In the genomic region with DNA sequence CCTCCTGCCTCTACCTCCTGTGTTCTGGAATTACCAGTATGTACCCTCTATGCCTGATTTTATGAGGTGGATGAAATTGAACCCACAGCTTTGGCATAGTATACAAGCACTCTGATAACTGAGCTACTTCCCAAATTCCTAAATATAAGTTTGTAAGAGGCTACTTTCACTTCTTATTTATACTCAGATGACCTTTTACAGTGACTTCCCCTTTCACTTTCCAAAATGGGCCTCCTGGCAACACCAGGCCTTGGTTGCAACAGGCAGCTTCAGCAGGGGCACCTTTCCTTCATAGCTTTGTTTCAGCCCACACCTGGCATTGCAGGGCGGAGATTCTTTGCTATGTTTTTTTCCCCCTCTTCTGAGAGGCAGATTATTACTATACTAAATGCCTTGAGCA, we compare ENCODE assay signal across 16 mouse cellular contexts.
DNase-seq lines count a peak whose midpoint lies in the region; ATAC-seq and TF ChIP-seq lines count a peak whose summit lies in the region.
"Had no signal": no experiment of that assay in that cellular context is flagged by ENCODE, and none has a peak within 500 bp of the region (broad histone marks: within the 10 kb centered on the region; RNA-seq: fewer than 3 reads in every experiment).

No protein-coding gene starts in this region.

- DNase-seq in kidney, adult 9 months = peak; percentile 24
- peak; percentile 27 for DNase-seq in lung, postnatal 0 days (ENCODE audit: low spot score)
- DNase-seq in spleen, adult 2 months (ENCODE audit: low read depth in 1 of 2, low spot score in 2 of 2) = peak; percentile 47 to 55
- DNase-seq in ovary, postnatal 14 days (ENCODE audit: low spot score) = no peak
- DNase-seq: cerebellum, adult 11 months; kidney, postnatal 25 days; liver, embryonic 13.5 days; right cerebral cortex, adult 18-20 months had no signal

- H3K4me2 ChIP-seq in kidney, embryonic 16.5 days (replicated peaks; ENCODE audit: low read depth, low read length) = no peak overlapping the region
- no peak overlapping the region for H3K4me2 ChIP-seq in lung, postnatal 0 days (replicated peaks; ENCODE audit: low read depth, low read length)
- H3K4me2 ChIP-seq: heart, embryonic 11.5 days; liver, embryonic 13.5 days; neural tube, embryonic 12.5 days had no signal

- no peak overlapping the region for H3K9ac ChIP-seq in kidney, embryonic 16.5 days (replicated peaks; ENCODE audit: low read length)
- H3K9ac ChIP-seq in lung, postnatal 0 days (replicated peaks; ENCODE audit: low read depth) = no peak overlapping the region
- H3K9ac ChIP-seq: liver, embryonic 13.5 days; neural tube, embryonic 12.5 days had no signal

- no peak for TF ChIP-seq CTCF in bone marrow macrophage, adult 2 months (IDR thresholded peaks at IDR 0.05; ENCODE audit: low read depth, low read length)
- TF ChIP-seq CTCF in lung, postnatal 0 days (IDR thresholded peaks at IDR 0.05) = no peak
- no peak for TF ChIP-seq CTCF in spleen, adult 2 months (IDR thresholded peaks at IDR 0.05; ENCODE audit: extremely low read depth, insufficient read depth, insufficient read length, insufficient replicate concordance)

- TF ChIP-seq POLR2A in bone marrow macrophage, adult 2 months (IDR thresholded peaks at IDR 0.05; ENCODE audit: borderline replicate concordance, low read depth, low read length) = no peak
- TF ChIP-seq POLR2A in spleen, adult 2 months (IDR thresholded peaks at IDR 0.05; ENCODE audit: low read depth, low read length) = no peak

- H3K9me3 ChIP-seq in kidney, embryonic 16.5 days (ENCODE audit: low read length) = no peaks in the 10 kb centered on the region; the same call in 1 of the 2 replicates
- H3K9me3 ChIP-seq in lung, postnatal 0 days (ENCODE audit: low read length) = no peaks in the 10 kb centered on the region
- H3K9me3 ChIP-seq: liver, embryonic 13.5 days; midbrain, embryonic 10.5 days; neural tube, embryonic 12.5 days had no signal

- no peak overlapping the region for H3K27ac ChIP-seq in kidney, embryonic 16.5 days (ENCODE audit: low read length)
- peak overlapping the region; percentile 85 for H3K27ac ChIP-seq in bone marrow macrophage, adult 2 months (ENCODE audit: insufficient read depth, low read depth, low read length)
- no peak overlapping the region for H3K27ac ChIP-seq in lung, postnatal 0 days (ENCODE audit: low read length)
- peak overlapping the region; percentile 59 for H3K27ac ChIP-seq in spleen, adult 2 months (ENCODE audit: insufficient read depth, low read length)
- H3K27ac ChIP-seq: left cerebral cortex, adult 2 months; liver, embryonic 13.5 days; midbrain, embryonic 10.5 days; neural tube, embryonic 12.5 days had no signal

- no peak for ATAC-seq in kidney, embryonic 16.5 days (ENCODE audit: low FRiP score, low TSS enrichment)
- ATAC-seq in lung, postnatal 0 days = no peak
- ATAC-seq in inflammation-experienced regulatory T-cells, adult 6 months = no peak
- ATAC-seq: hindbrain, embryonic 16.5 days had no signal

- no peaks in the 10 kb centered on the region for H3K36me3 ChIP-seq in kidney, embryonic 16.5 days (ENCODE audit: insufficient read depth, low read length)
- H3K36me3 ChIP-seq in lung, postnatal 0 days (ENCODE audit: insufficient read depth, low read length) = no peaks in the 10 kb centered on the region
- H3K36me3 ChIP-seq in spleen, adult 2 months (ENCODE audit: control insufficient read depth, insufficient read depth, low read length) = no peaks in the 10 kb centered on the region
- H3K36me3 ChIP-seq: liver, embryonic 13.5 days; midbrain, embryonic 10.5 days; neural tube, embryonic 12.5 days had no signal

- H3K4me1 ChIP-seq in kidney, embryonic 16.5 days (ENCODE audit: insufficient read depth, low read length) = no peaks in the 10 kb centered on the region
- peaks cover 52% of the 10 kb centered on the region for H3K4me1 ChIP-seq in bone marrow macrophage, adult 2 months (ENCODE audit: control insufficient read depth, insufficient read depth, low read length)
- no peaks in the 10 kb centered on the region for H3K4me1 ChIP-seq in lung, postnatal 0 days (ENCODE audit: insufficient read depth, low read depth, low read length)
- H3K4me1 ChIP-seq in spleen, adult 2 months (ENCODE audit: control insufficient read depth, insufficient read depth, insufficient read length) = peaks cover 23% of the 10 kb centered on the region
- H3K4me1 ChIP-seq: liver, embryonic 13.5 days; midbrain, embryonic 10.5 days; neural tube, embryonic 12.5 days had no signal

- no peak for TF ChIP-seq EP300 in lung, postnatal 0 days (IDR thresholded peaks at IDR 0.05)

- H3K4me3 ChIP-seq in kidney, embryonic 16.5 days (ENCODE audit: low read length) = no peak overlapping the region
- H3K4me3 ChIP-seq in bone marrow macrophage, adult 2 months (ENCODE audit: insufficient read depth, low read length) = no peak overlapping the region
- H3K4me3 ChIP-seq in lung, postnatal 0 days (ENCODE audit: low read depth, low read length) = no peak overlapping the region
- H3K4me3 ChIP-seq in spleen, adult 2 months (ENCODE audit: extremely low read depth, insufficient read depth, insufficient read length) = no peak overlapping the region
- H3K4me3 ChIP-seq: left cerebral cortex, adult 2 months; liver, embryonic 13.5 days; midbrain, embryonic 10.5 days; neural tube, embryonic 12.5 days had no signal

- 94% methylated on average over 1 of the region's 1 CpGs for WGBS in kidney, embryonic 16.5 days
- 63% methylated on average over 1 of the region's 1 CpGs for WGBS in lung, postnatal 0 days
- WGBS in spleen, adult 2 months = 14% methylated on average over 1 of the region's 1 CpGs

- no peaks in the 10 kb centered on the region for H3K27me3 ChIP-seq in kidney, embryonic 16.5 days (ENCODE audit: insufficient read depth, low read length)
- no peaks in the 10 kb centered on the region for H3K27me3 ChIP-seq in lung, postnatal 0 days (replicated peaks; ENCODE audit: insufficient read depth, low read length)
- no peaks in the 10 kb centered on the region for H3K27me3 ChIP-seq in spleen, adult 2 months (ENCODE audit: control insufficient read depth, insufficient read depth, low read length)
- H3K27me3 ChIP-seq: liver, embryonic 13.5 days; neural tube, embryonic 12.5 days had no signal

Comparison
In these comparisons a context has a peak if more than half of its experiments do, and no peak if none do; other contexts are left out.
1. H3K27ac ChIP-seq: peak in bone marrow macrophage, adult 2 months (single experiment) and spleen, adult 2 months (single experiment); none in kidney, embryonic 16.5 days (single experiment) and lung, postnatal 0 days (single experiment).